Mouse (Mus musculus) CH12.LX (cell line): ENCODE measurements around the gene Oas1d. TPM values are rescaled to one million over a fixed set of nuclear protein-coding genes. Genes with fewer than 3 reads are reported as not detected.
"Not testable (repeated sequence)": the region's sequence is repeated elsewhere in the genome, so short reads cannot be mapped to it uniquely, and the experiment has no call there.

Source experiments
- DNase-seq: peaks from one replicate; pipeline ENCODE4 v3.0.0-alpha.2; 2013; ENCODE audit errors: extremely low read depth
- H3K27ac ChIP-seq: 2 replicates; pipeline ENCODE4 v1.5.1; 2012; ENCODE audit warnings: low read depth, mild to moderate bottlenecking, control low read depth, moderate library complexity; ENCODE audit not compliant: insufficient read depth
- H3K27me3 ChIP-seq: replicated peaks from 2 replicates; pipeline ENCODE3; 2012; ENCODE audit warnings: inconsistent platforms
- H3K36me3 ChIP-seq, 2 experiments: replicated peaks in 1 of 2; 2 replicates each; pipeline versions ENCODE3 to v1.6.1; 2012; ENCODE audit warnings: inconsistent platforms in 1 of 2, low read length in 1 of 2, mild to moderate bottlenecking in 1 of 2, mixed read lengths in 1 of 2, moderate library complexity in 1 of 2; ENCODE audit not compliant: control insufficient read depth in 1 of 2, insufficient read depth in 1 of 2
- H3K4me1 ChIP-seq, 2 experiments: 2 replicates each; pipeline ENCODE4 v1.6.1; 2012; ENCODE audit warnings: inconsistent platforms in 1 of 2, moderate library complexity in 1 of 2; ENCODE audit not compliant: insufficient read depth in 2 of 2, control insufficient read depth in 1 of 2
- H3K4me2 ChIP-seq: 2 replicates; pipeline ENCODE4 v1.6.1; 2012; ENCODE audit warnings: low read depth, mild to moderate bottlenecking, control low read depth; ENCODE audit not compliant: poor library complexity, insufficient read depth, severe bottlenecking
- H3K4me3 ChIP-seq, 3 experiments: fragments of 150-350 bp in 1 of 3; sonication (generic) in 1 of 3; replicated peaks in 1 of 3; 2 replicates each; pipeline versions ENCODE3 to v1.5.1; 2011 to 2012; ENCODE audit warnings: low read depth in 2 of 3, low read length in 2 of 3, mild to moderate bottlenecking in 2 of 3, moderate library complexity in 2 of 3, control low read depth in 1 of 3, improper control_type of control experiment in 1 of 3, inconsistent platforms in 1 of 3, mixed read lengths in 1 of 3; ENCODE audit not compliant: poor library complexity in 1 of 3
- H3K79me2 ChIP-seq: replicated peaks from 2 replicates; pipeline ENCODE4 v1.6.1; 2012; ENCODE audit warnings: mild to moderate bottlenecking, moderate library complexity; ENCODE audit not compliant: control insufficient read depth, poor library complexity, insufficient read depth, severe bottlenecking; ENCODE audit errors: extremely low read depth
- H3K9ac ChIP-seq: 2 replicates; pipeline ENCODE4 v1.6.1; 2012; ENCODE audit warnings: low read depth, mild to moderate bottlenecking, control low read depth, moderate library complexity; ENCODE audit not compliant: insufficient read depth
- H3K9me3 ChIP-seq: replicated peaks from 2 replicates; pipeline ENCODE3; 2012; ENCODE audit warnings: low read length, inconsistent platforms, mixed read lengths
- EP300 ChIP-seq: IDR thresholded peaks from 2 replicates; pipeline ENCODE4 v1.6.1; 2011; ENCODE audit warnings: low read length, improper control_type of control experiment
- GABPA ChIP-seq: IDR thresholded peaks from 2 replicates; pipeline ENCODE4 v1.6.1; 2012; ENCODE audit warnings: low read depth, low read length, improper control_type of control experiment, inconsistent platforms; ENCODE audit not compliant: insufficient replicate concordance
- HCFC1 ChIP-seq: IDR thresholded peaks from 2 replicates; pipeline ENCODE4 v1.6.1; 2012; ENCODE audit warnings: low read depth, mild to moderate bottlenecking, inconsistent platforms, low read length, improper control_type of control experiment
- JUND ChIP-seq: conservative IDR thresholded peaks from 2 replicates; pipeline ENCODE4 v1.6.1; 2011; ENCODE audit warnings: low read depth, low read length, improper control_type of control experiment
- NELFE ChIP-seq: IDR thresholded peaks from 2 replicates; pipeline ENCODE4 v1.6.1; 2011; ENCODE audit warnings: low read depth, low read length, improper control_type of control experiment
- PAX5 ChIP-seq: IDR thresholded peaks from 2 replicates; pipeline ENCODE4 v1.6.1; 2012; ENCODE audit warnings: low read length, inconsistent platforms, mixed read lengths
- SMC3 ChIP-seq: IDR thresholded peaks from 2 replicates; pipeline ENCODE4 v1.6.1; 2011; ENCODE audit warnings: low read depth, low read length, improper control_type of control experiment
- dilution Hi-C: fragments of 300-500 bp; cut with MboI; formaldehyde crosslinking; loops from 2 replicates; pipeline ENCODE4 v1.14.3; 2020; ENCODE audit warnings: low sequenced_read_pairs; ENCODE audit not compliant: extremely low pct_unique_long_range_greater_than_20kb, extremely low pct_ligation_motif_present
- in situ Hi-C: fragments of 300-500 bp; cut with MboI; formaldehyde crosslinking; loops from 3 replicates; pipeline ENCODE4 v1.14.3; 2019; ENCODE audit warnings: low sequenced_read_pairs, low pct_ligation_motif_present, low pct_unique_long_range_greater_than_20kb, mixed read lengths
- polyA plus RNA-seq: library from polyadenylated mRNA; unstranded; fragments of >175 nt; gene quantifications from 2 replicates; pipeline ENCODE4 v1.2.1, GENCODE M21; 2012; ENCODE audit warnings: low read depth; ENCODE audit not compliant: insufficient read length
- total RNA-seq, 2 experiments: library from RNA; depleted of rRNA; stranded (reverse); fragments of 300-350 nt in 1 of 2; fragments of >200 nt in 1 of 2; gene quantifications; 2 replicates each; pipeline ENCODE4 v1.2.3; 2012 to 2014

The Oas1d gene
- total and polyA plus RNA-seq, 3 experiments: not detected

- H3K36me3 ChIP-seq, H3K27ac ChIP-seq, H3K9me3 ChIP-seq, H3K79me2 ChIP-seq, DNase-seq, dilution Hi-C loops, H3K9ac ChIP-seq, in situ Hi-C loops, H3K4me1 ChIP-seq, H3K4me3 ChIP-seq: not testable (repeated sequence)
- H3K27me3 ChIP-seq: peaks cover 16% of the 10 kb centered on the region
- peak within 1 kb of the TSS; percentile 50; the same call in 1 of the 2 replicates for H3K4me2 ChIP-seq
These were observed 7.3 kb upstream of the Oas1d start, which contains the start of gene Oas1a for GRCm38 (mm10) chr5:120906791-120907733. TSS of gene Oas1a (minus strand) at chr5:120907521.

- no peak overlapping the region for H3K27ac ChIP-seq
- no peak for TF ChIP-seq SMC3
- TF ChIP-seq HCFC1: no peak
- no peak for TF ChIP-seq PAX5
- no peak for TF ChIP-seq EP300
- TF ChIP-seq NELFE: no peak
- TF ChIP-seq GABPA: no peak
- TF ChIP-seq JUND: no peak
- in situ Hi-C loops: no loop called here
These were observed 6.0 kb upstream of the Oas1d start for GRCm38 (mm10) chr5:120908196-120908920.

GRCm38 (mm10) chr5:120919156-120919935, 5.0 kb downstream of the Oas1d start:
- H3K4me2 ChIP-seq, H3K4me3 ChIP-seq, DNase-seq, H3K27ac ChIP-seq, H3K9me3 ChIP-seq, H3K36me3 ChIP-seq, H3K9ac ChIP-seq, H3K4me1 ChIP-seq, dilution Hi-C loops, H3K79me2 ChIP-seq: not testable (repeated sequence)
- in situ Hi-C loops: loop anchor here (10.0 kb wide), 1 partner anchor 125 kb away; the partner anchor contains the start of gene Oas1e
- H3K27me3 ChIP-seq: peaks cover 57% of the 10 kb centered on the region

More at GRCm38 (mm10) chr5:120908196-120908920, 6.0 kb upstream of the Oas1d start:
- no peaks in the 10 kb centered on the region for H3K79me2 ChIP-seq
- peaks cover 18% of the 10 kb centered on the region for H3K27me3 ChIP-seq
- no peak for DNase-seq
- dilution Hi-C loops: no loop called here
- no peak overlapping the region for H3K4me3 ChIP-seq
- H3K4me1 ChIP-seq: no peaks in the 10 kb centered on the region
- no peak overlapping the region for H3K9ac ChIP-seq
- H3K4me2 ChIP-seq: no peak overlapping the region
- no peaks in the 10 kb centered on the region for H3K36me3 ChIP-seq
- H3K9me3 ChIP-seq: no peaks in the 10 kb centered on the region
